Mouse (Mus musculus) C2C12 (cell line): ENCODE results near the gene Pla2g3.

ENCODE experiments used
- CEBPB ChIP-seq: IDR thresholded peaks from one replicate; pipeline ENCODE4 v1.6.1; 2011; ENCODE audit warnings: low read depth, mild to moderate bottlenecking, control low read depth, moderate library complexity
- CTCF ChIP-seq: IDR thresholded peaks from one replicate; pipeline ENCODE4 v1.5.1; 2011; ENCODE audit not compliant: control insufficient read depth, insufficient read depth, insufficient read length
- MYOD1 ChIP-seq: IDR thresholded peaks from one replicate; pipeline ENCODE4 v1.6.1; 2011; ENCODE audit warnings: low read depth; ENCODE audit not compliant: control insufficient read depth, insufficient read length
- USF1 ChIP-seq: IDR thresholded peaks from one replicate; pipeline ENCODE4 v1.6.1; 2011; ENCODE audit warnings: low read depth, mild to moderate bottlenecking, control low read depth, moderate library complexity

- no peak for TF ChIP-seq CTCF
- TF ChIP-seq MYOD1, result no peak
- TF ChIP-seq USF1, result no peak
- TF ChIP-seq CEBPB, result no peak
Measured at GRCm38 (mm10) chr11:3540451-3541085, 52.5 kb downstream of the Pla2g3 start, which contains the start of gene Smtn.
